Mouse (Mus musculus): ENCODE measurements around the gene Gsdmc3.
"Not testable (repeated sequence)": the region's sequence is repeated elsewhere in the genome, so short reads cannot be mapped to it uniquely, and the experiment has no call there.

Gsdmc3 gene

GRCm38 (mm10) chr15:63878458-63878857, at the start of gene Gsdmc3:
Gene Gsdmc3 (minus strand): TSS chr15:63878558.
- not testable (repeated sequence) for DNase-seq (ENCODE audit: low spot score in 2 of 2)

GRCm38 (mm10) chr15:63926201-63926600, 47.8 kb upstream of the Gsdmc3 start:
- DNase-seq (ENCODE audit: low spot score in 2 of 2) = no peak

- no peak for DNase-seq (ENCODE audit: low spot score in 2 of 2)
These were observed 46.1 kb upstream of the Gsdmc3 start for GRCm38 (mm10) chr15:63924484-63924883.

- not testable (repeated sequence) for DNase-seq (ENCODE audit: low spot score in 2 of 2)
These were observed 43.3 kb upstream of the Gsdmc3 start for GRCm38 (mm10) chr15:63921618-63922017.

GRCm38 (mm10) chr15:63919728-63920127, 41.4 kb upstream of the Gsdmc3 start:
- not testable (repeated sequence) for DNase-seq (ENCODE audit: low spot score in 2 of 2)

GRCm38 (mm10) chr15:63916584-63916983, 38.2 kb upstream of the Gsdmc3 start:
- not testable (repeated sequence) for DNase-seq (ENCODE audit: low spot score in 2 of 2)

GRCm38 (mm10) chr15:63912197-63912596, 33.8 kb upstream of the Gsdmc3 start, which contains the start of gene Gsdmc4:
Gene Gsdmc4 (minus strand): TSS chr15:63912297.
- DNase-seq (ENCODE audit: low spot score in 2 of 2) = not testable (repeated sequence)

- DNase-seq (ENCODE audit: low spot score in 2 of 2) = not testable (repeated sequence)
These were observed 31.5 kb upstream of the Gsdmc3 start for GRCm38 (mm10) chr15:63909896-63910295.

GRCm38 (mm10) chr15:63895560-63896353, 17.4 kb upstream of the Gsdmc3 start:
- DNase-seq (ENCODE audit: low spot score in 2 of 2) = peak; percentile 12 to 16

- DNase-seq (ENCODE audit: low spot score in 2 of 2) = not testable (repeated sequence)
These were observed 10.1 kb upstream of the Gsdmc3 start for GRCm38 (mm10) chr15:63888440-63888839.

GRCm38 (mm10) chr15:63887949-63888348, 9.6 kb upstream of the Gsdmc3 start:
- not testable (repeated sequence) for DNase-seq (ENCODE audit: low spot score in 2 of 2)

- DNase-seq (ENCODE audit: low spot score in 2 of 2) = not testable (repeated sequence)
These were observed 2.2 kb downstream of the Gsdmc3 start for GRCm38 (mm10) chr15:63876160-63876559.

- DNase-seq (ENCODE audit: low spot score in 2 of 2) = not testable (repeated sequence)
These were observed 16.4 kb downstream of the Gsdmc3 start for GRCm38 (mm10) chr15:63861965-63862364.

Data from thymus, postnatal 10 days (tissue).